Mouse (Mus musculus) erythroid progenitor cell, adult 5-6 weeks (primary cell): ENCODE measurements around the gene Unc13a. TPM values are rescaled to one million over a fixed set of nuclear protein-coding genes. Genes with fewer than 3 reads are reported as not detected.

Experiments used
- ATAC-seq: replicated peaks from 2 replicates; pipeline ENCODE4 v1.8.0; 2016; ENCODE audit warnings: moderate number of reproducible peaks, mild to moderate bottlenecking, moderate TSS enrichment, inconsistent platforms; ENCODE audit not compliant: poor library complexity, low FRiP score, severe bottlenecking
- total RNA-seq, 2 experiments: library from RNA; stranded (forward) in 1 of 2; stranded (reverse) in 1 of 2; fragments of 150-400 nt in 1 of 2; fragments of 186-747, 209-891 nt in 1 of 2; gene quantifications; 2 replicates each; pipeline versions ENCODE4 v1.2.3 to v1.2.4; 2015 to 2017; ENCODE audit warnings: low replicate concordance in 2 of 2

Gene Unc13a
- total RNA-seq, 2 experiments from 2014 or later = not detected

DNA sequence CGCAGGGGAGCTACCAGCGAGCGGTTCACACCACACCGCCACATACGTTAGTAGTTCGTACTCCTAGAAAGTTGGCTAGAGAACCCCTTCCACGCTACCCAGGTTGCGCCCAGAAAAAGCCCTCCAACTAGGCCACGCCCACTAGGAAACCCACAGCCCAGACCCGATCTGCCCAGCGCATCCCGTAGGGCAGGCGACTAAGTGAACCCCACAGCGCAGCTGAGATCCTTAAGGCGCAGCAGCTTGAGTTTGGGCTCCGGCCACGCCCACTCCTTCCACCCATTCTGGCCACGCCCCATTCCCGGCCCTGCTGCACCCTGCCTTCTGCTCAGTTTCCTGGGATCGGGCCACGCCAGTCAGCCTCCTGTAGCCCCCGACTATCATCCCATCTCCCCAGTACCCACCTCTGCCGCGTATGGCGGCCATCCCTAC lies 41.8 kb downstream of the Unc13a start:
- no peak for ATAC-seq

DNA sequence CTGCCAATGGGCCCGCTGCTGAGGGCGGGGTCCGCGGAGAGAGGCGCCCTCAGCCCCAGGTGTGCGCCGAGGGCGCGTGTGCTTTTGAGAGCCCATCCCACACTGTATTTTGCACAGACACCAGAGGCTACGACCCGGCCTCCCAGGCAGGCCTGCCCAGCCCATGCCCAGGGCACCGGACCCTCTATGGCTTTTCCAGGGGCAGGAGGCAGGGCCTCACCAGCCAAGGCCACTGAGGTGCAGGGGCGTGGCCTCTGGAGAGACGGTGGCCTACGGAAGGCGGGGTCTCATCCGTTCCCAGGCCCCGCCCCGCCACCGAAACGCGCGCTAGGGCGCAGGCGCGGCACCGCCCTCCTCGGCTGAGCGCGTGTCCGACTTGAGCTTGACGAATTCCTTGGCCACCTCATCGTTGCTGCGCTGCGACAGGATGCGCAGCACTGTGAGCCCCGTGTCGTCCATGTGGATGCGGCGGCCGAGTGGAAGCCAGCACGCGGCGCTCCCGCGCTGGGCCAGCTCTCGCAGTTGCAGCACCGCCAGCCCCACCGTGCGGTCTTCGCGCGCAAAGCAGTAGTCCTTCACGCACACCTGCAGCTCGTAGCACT lies 42.4 kb downstream of the Unc13a start:
- ATAC-seq = peak; percentile 83

DNA sequence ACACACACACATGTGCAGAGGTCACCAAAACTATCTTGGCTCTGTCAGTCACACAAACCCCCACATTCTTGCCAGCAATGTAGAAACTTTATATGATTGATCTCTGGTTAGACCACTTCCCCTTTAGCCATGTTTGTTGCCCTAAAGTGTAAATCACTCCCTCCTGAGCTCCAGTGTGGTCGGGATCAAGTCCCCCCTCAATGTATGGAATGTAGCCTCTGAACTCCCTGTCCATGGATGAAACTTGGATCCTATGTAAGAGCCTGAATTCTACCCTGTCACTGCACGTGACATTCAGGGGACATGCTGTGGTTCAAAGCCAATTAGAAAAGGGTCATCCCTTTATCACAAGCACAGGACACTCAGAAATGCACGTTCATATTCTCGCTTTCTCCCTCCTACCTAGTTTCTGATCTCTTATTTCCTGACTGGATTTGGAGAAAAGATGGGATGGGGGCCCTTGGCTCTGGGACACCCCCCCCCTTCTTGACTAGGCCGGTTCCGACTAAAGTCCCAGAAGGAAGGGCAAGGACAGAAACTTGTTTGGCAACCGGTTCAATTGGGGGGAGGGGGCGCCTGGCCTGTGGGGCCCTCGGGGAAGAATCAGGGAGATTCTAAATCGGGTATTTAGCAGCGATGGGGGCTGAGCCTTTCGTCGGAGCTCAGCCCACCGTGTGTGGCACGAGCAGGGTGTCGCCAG lies 43.0 kb downstream of the Unc13a start:
- ATAC-seq = no peak

DNA sequence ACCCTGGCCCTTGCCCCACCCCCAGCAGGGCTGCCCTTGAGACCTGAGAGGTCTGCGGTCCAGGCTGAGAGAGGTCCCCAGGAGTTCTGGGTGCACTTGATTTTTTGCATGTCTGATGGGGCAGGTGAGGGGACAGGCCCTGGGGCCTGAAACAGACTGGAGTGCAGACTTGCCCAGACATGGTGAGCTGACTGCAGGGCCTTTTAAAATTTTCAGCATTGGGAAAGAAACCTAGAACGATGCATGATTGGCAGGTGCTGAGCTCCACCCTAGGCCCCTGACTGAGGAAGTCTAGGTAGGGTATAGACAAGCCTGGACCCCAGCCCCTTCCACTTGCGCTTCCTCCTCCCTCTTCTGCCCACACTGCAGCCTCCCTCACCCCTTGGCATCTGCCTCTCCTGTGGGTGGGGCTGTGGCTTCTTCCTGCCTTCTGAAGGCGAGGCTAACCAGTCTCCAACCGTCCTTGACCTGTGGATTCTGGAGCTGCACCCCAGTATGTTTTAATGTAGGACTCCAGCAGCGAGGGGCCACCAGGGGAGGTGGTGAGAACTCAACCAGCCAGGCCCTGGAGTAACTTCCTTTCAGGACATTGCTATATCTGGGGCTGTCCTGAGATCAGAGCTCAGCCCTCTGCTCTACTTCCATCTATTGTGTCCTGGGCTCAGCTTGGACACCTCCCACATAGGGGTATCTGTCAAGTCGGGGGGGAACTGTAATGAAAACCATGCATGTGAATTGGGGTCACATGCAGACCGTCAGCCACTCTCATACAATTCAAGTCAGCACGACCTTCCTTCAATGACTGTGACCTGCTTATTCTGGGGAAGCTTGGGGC lies 44.1 kb downstream of the Unc13a start:
- ATAC-seq = no peak

DNA sequence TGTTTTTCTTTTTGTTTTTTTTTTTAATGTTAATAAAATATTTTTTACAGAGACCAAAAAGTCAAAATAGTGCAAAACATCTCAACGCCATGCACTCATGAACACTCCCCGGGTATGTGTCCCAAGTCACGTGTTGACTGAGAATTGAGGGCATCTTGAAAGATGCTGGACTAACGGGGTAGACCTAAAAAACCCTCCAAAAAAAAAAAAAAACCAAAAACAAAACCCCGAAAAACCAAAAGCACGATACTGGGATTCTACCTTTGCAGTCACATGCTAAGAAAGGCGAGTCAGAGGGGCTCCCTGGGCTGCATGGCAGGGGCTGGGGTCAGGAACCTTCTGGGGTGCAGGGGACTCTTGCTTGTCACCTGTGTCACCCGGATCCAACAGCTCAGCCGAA lies 44.8 kb downstream of the Unc13a start:
- no peak for ATAC-seq

DNA sequence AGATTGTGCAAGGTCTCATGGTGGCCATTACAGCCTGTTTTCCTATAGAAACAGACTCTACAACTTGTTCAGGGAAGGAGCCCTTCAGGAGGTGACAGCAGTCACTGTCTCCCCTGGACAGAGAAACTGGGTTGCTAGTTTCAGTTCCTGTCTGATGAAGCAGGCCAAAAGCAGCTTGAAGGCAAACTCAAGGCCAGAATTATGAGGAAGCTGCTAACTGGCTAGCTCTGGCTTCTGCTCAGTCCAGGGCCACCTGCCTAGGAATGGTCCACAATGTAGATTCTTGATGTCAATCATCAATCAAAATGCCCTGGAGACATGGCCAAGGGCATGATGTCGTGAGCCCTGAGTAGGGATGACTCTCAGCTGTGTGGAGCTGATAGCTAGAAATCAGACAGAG lies 46.5 kb downstream of the Unc13a start:
- ATAC-seq = no peak

DNA sequence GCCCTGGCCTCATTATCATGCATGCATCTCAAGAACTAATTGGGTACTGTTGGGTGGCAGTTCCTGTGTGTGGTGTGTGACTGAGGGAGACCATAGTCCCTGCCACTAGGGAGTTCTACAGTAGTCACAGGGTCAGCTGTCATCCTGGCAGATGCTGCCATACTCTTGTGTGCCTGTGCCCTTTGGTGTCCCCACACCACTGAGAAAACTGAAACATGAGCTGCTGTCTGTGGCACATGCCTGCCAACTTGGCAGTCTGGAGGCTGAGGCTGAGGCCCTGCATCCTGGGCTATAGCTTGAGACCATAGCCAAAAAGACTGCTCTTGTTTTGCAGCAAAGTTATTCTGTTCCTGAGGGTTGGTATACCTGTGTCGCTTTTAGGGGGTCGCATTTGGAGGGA lies 51.8 kb downstream of the Unc13a start:
- ATAC-seq = no peak

DNA sequence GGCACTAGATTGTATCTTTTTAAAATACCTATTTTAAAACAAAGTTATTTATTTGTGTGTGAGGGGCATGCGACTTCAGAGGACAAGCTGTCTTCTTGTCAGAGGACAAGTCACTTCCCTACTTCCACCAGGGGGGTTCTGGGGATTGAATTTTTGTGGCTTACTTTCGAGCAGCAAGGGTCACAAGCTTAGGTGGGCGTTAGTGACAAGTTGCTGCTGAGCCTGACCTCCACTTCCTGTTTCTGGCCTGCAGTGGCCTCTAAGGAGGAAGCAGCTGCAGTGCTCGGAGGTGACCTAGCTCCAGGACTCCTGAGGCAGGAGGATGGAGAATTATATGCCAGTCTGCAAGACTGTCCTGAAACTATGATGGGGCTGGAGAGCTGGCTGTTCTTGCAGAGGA lies 58.1 kb downstream of the Unc13a start:
- no peak for ATAC-seq

DNA sequence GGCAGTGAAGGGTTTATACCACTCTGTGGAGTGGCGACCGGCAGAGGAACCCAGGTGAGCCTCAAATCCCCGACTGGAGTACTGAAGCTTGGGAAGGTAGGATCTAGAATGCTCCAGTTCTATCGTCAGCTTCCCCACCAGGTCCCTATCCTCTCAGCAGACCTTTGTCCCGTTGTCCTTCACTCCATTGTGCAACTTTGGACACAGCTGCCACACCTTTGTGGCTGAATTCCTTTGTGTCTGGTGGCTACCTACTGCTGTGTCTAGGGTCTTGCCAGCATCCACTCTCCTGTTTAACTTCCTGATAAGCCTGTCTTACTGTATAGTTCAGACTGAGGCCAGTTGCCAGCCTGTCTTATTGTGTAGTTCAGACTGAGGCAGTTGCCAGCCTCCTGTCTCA lies 59.4 kb downstream of the Unc13a start:
- ATAC-seq = no peak

DNA sequence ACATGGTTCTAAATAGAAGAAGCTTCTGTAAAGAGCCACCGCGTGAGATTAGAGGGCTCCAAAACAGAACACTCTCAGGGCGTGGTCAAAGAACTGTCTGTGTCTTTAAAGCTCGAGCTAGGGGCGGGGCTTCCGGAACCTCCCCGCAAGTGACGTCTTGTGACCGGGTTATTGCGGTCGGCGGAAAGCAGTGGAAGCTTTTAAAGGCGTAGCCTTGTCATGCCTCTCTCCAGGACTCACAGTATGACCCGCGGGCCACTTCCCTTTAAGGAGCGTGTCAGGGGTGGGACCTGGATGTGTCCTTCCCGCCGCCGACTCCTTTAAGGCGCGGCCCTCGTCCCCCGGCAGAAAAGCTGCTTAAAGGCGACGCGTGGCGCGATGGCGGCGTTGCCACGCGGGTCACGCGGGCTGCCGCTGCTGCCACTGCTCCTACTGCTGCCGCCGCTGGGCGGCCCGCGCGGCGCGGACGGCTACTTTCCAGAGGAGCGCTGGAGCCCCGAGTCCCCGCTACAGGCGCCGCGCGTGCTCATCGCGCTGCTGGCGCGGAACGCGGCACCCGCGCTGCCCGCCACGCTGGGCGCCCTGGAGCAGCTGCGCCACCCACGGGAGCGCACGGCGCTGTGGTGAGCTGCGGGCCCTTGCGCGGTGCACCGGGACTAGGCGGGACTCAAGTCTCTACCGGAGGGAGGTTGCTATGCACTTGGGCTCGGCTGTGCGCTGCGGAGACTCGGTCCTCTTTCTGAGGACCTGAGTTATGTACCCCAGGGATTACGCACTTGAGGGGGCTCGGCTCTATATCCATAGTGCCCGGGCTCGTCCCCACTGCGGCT lies 60.5 kb downstream of the Unc13a start, which contains the start of gene Colgalt1:
TSS of gene Colgalt1 (plus strand) at position 177 of the 830 bp plus-strand sequence.
- peak; percentile 99 for ATAC-seq

DNA sequence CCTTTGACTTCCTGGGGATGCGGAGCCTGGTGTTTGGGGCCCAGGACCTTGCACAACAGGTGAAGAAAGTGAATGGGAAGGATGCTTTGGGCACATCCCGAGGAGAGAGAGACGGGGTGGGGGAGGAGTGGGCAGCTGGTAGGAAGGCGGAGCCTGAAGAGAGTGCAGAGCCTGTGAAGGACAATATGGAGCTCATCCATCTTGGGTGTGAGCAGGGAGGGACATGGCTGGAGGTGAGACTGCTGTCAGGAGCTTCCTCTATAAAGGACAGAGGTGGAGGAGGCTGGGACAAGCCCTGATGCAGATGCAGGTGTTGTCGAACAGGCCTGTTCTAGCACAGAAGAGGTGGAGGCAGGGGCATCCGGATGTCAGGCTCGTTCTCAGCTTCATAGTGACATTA lies 67.5 kb downstream of the Unc13a start:
- no peak for ATAC-seq

DNA sequence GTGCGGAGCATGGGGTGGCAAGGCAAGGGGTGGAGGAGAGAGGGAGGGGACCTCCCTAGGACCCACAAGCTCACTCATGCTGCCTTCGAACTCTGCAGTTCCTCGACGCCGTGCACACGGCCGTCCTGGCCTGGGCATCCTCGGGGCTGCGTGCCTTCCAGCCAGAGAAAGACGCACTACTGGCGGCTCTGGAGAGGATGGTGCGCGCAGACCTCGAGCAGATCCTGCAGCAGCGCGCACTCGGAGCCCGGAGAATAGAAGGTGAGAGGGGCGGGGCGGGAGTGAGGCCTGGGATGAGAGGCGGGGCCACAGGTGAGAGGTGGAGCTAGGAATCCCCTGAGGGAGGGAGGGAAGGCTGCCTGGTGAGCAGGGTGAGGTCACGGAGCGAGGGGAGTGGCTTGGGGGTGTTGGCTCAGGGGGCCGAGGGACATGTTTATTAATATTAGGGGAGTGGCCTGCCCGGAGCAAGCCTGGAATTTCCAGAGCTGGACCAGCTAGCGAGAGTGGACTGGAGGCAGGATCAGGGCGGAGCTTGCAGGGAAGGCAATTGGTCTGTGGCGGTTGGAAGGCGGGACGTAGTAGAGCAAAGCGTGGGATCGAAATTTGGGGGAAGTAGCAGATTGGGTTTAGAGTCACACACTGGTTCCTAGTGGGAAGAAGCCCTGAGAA lies 68.8 kb downstream of the Unc13a start:
- no peak for ATAC-seq

DNA sequence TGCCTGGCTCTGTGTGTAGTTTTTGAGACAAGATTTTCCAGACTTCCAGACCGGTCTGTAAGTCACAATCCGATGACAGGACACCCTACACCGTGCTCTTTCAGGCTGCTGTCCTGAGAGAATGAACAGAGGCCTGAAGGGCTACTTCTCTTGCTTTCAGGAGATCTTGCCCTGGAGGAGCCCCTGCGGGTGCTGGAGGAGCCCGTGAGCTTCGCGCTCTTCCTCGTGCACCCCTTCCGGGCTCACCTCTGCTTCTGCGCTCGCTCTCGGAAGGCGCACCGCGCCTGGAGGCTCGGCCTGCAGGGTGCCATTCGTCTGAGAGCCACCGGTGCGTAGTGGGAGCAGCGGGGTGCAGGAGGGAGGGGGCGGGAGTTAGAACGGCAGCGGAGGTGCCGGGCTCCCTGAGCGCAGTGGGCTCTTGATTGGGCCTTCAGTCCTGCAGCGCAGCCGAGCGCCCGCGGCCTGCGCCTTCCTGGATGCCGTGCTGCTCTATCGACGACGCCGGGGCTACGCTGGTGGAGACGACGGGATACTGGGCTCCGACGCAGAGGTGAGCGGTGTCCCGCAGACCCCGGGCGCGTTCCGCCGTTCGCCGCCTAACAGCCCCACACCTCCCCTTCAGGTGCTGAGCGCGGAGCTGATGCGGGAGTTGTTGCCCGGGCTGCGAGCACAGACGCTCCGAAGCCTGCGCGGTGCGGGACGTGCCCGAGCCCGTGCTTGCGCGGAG lies 69.5 kb downstream of the Unc13a start:
- ATAC-seq = no peak

DNA sequence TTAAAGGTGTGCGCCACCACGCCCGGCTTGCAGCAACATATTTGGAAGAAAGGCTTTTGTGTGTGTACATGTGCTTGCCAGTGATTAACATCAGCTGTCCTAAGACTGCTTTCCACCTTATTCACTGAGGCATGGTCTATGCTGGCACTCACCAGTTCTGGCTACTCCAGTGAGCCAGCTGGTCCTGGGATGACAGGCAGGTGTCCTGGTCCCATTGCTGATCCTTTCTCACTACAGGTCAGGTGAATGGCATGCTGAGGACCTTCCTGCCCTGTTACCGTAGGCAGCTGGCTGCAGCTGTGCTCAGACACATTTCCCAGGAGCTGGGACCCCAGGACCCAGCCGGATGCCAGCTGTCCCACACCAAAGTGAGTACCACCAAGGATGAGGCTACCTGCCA lies 72.7 kb downstream of the Unc13a start:
- no peak for ATAC-seq

DNA sequence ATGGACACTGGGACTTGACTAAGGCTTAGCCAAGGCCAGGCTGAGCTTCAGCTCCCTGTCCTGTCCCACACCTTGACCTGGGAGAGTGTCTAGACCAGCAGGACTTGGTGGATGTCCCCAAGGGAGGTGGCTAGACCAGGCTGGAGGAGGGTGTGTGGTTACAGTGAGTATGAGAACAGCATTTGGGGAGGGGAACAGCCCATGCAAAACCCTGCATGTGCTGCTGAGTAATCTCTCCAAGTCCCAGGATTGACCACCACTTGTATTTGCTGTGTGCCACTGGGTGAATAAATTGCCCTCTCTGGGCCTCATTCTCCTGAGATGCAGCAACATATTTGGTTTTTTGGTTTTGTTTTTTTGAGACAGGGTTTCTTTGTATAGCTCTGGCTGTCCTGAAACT lies 73.2 kb downstream of the Unc13a start:
- no peak for ATAC-seq

DNA sequence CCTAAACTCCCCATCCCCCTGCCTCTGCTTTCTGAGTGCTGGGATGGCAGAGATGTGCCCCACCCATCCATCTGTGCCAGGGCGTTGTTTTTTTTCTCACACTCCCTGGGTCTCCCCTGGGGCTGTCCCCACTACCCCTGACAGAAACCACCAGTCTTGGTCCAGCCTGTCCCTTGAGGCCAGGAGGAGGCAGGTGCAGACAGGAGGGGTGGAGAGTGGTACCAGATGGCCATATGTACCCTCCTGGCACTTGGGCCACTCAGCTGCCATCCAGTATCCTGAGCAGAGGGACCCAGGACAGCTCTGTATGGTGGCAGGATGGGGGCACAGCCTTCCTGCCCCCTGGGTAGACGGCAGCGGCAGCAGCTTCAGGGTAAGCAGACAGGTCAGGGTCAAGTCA lies 74.1 kb downstream of the Unc13a start, which contains the start of gene Fam129c:
TSS of gene Fam129c (plus strand) at position 198 of the 400 bp plus-strand sequence.
- no peak for ATAC-seq

DNA sequence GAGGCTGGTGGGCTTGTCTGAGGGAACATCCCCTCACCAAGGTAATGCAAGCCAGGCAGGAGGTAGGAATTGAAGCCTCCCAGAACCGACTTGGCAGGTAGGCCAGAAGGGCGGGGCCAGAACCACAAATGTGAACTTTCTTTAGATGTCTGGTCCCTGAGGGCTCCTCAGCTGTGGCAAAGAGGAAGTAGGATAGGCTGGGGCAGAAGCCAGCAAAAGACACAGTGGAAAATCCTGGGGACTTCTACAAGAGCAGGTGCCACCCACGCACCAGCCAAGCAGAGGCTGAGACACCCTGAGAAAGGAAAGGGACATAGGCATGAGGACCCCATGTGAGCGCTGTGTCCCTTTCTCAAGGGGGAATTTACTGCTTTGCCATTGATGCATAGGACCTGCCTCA lies 74.8 kb downstream of the Unc13a start:
- no peak for ATAC-seq

DNA sequence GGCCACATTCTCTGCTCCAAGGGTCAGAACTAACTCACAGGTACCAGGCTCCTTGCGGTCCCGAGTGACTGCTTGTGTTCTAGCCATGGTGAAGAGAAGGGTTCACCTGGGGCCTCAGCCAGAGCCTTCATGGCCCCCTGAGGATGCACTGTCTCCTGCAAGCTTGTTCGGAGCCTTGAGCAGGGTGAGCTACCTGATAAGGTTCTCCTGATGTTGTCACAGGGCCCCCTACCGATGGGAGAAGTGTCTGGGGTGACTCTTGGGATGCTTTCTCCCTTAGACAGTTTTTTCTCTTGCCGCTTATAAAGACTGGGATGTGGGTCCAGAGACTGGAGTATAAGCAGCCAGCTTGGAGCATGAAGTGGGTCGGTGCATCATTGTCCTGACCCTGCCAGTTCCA lies 75.2 kb downstream of the Unc13a start:
- no peak for ATAC-seq

DNA sequence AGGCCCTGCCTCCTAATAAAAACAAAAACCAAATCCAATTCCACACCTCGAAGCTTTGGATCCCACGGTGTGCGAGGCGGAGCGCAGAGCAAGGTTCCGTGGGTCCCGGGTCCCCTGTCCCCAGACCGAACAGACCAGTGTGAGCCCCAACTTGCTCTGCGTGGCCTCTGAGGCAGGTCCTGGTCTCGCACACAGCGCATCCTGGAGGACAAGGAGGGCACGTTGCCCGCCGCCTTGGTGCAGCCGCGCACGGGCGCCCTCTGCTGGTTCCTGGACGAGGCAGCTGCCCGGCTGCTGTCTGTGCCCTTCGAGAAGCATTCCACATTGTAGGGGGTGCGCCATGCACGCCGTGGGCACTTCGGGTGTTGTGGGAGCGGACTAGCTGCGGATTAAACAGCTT lies 75.7 kb downstream of the Unc13a start:
- peak; percentile 69 for ATAC-seq
